ENCODE assay signal across 13 mouse cellular contexts in genomic region chr4:55125738-55126054, GRCm38 (mm10).
DNase-seq lines count a peak whose midpoint lies in the region; ATAC-seq lines count a peak whose summit lies in the region.
"Had no signal": no experiment of that assay in that cellular context is flagged by ENCODE, and none has a peak within 500 bp of the region (broad histone marks: within the 10 kb centered on the region; RNA-seq: fewer than 3 reads in every experiment).

No protein-coding gene starts in this region.

- H3K27me3 ChIP-seq in forebrain, embryonic 13.5 days = no peaks in the 10 kb centered on the region
- H3K27me3 ChIP-seq in forebrain, embryonic 16.5 days (replicated peaks; ENCODE audit: control insufficient read depth, insufficient read depth, low read length) = no peaks in the 10 kb centered on the region
- no peaks in the 10 kb centered on the region for H3K27me3 ChIP-seq in kidney, embryonic 15.5 days
- H3K27me3 ChIP-seq: limb, embryonic 12.5 days; neural tube, embryonic 13.5 days had no signal

- no peak for ATAC-seq in forebrain, embryonic 13.5 days
- no peak for ATAC-seq in forebrain, embryonic 16.5 days
- no peak for ATAC-seq in kidney, embryonic 15.5 days (replicated peaks; ENCODE audit: low FRiP score)
- ATAC-seq: liver, postnatal 0 days; midbrain, embryonic 16.5 days had no signal

- no peaks in the 10 kb centered on the region for H3K36me3 ChIP-seq in forebrain, embryonic 13.5 days (ENCODE audit: poor library complexity, severe bottlenecking)
- H3K36me3 ChIP-seq in forebrain, embryonic 16.5 days (ENCODE audit: control insufficient read depth, insufficient read depth) = no peaks in the 10 kb centered on the region
- H3K36me3 ChIP-seq in kidney, embryonic 15.5 days = no peaks in the 10 kb centered on the region
- H3K36me3 ChIP-seq: limb, embryonic 12.5 days; neural tube, embryonic 13.5 days had no signal

- no peak overlapping the region for H3K9ac ChIP-seq in forebrain, embryonic 13.5 days
- H3K9ac ChIP-seq in forebrain, embryonic 16.5 days (replicated peaks; ENCODE audit: low read depth, low read length) = no peak overlapping the region
- H3K9ac ChIP-seq in kidney, embryonic 15.5 days = no peak overlapping the region
- H3K9ac ChIP-seq: limb, embryonic 12.5 days; liver, postnatal 0 days; neural tube, embryonic 13.5 days had no signal

- 0 out of 2 replicates have a peak overlapping the region, but pooled peaks have one; percentile 5 for H3K4me2 ChIP-seq in forebrain, embryonic 13.5 days
- H3K4me2 ChIP-seq in forebrain, embryonic 16.5 days (ENCODE audit: low read length) = no peak overlapping the region
- peak overlapping the region; percentile 35 for H3K4me2 ChIP-seq in kidney, embryonic 15.5 days
- H3K4me2 ChIP-seq: limb, embryonic 12.5 days; neural tube, embryonic 13.5 days had no signal

- WGBS in forebrain, embryonic 13.5 days = 64% methylated on average over 4 of the region's 4 CpGs
- 60% methylated on average over 4 of the region's 4 CpGs for WGBS in forebrain, embryonic 16.5 days
- 62% methylated on average over 4 of the region's 4 CpGs for WGBS in kidney, embryonic 15.5 days

- H3K27ac ChIP-seq in forebrain, embryonic 13.5 days = no peak overlapping the region
- H3K27ac ChIP-seq in forebrain, embryonic 16.5 days (ENCODE audit: low read length) = no peak overlapping the region
- H3K27ac ChIP-seq in kidney, embryonic 15.5 days = no peak overlapping the region
- H3K27ac ChIP-seq: limb, embryonic 12.5 days; neural tube, embryonic 13.5 days had no signal

- no peak for DNase-seq in kidney, adult 8-10 months
- peak; percentile 11 for DNase-seq in retina, postnatal 1 day
- no peak for DNase-seq in retina, embryonic 14.5 days (ENCODE audit: low spot score)
- DNase-seq in ovary, adult 18-20 months (ENCODE audit: low spot score) = no peak
- DNase-seq in embryo, embryonic 9.5 days (ENCODE audit: extremely low spot score) = no peak
- DNase-seq: cerebellum, adult 18-20 months; liver, postnatal 0 days had no signal

- H3K4me3 ChIP-seq in forebrain, embryonic 13.5 days = no peak overlapping the region
- H3K4me3 ChIP-seq in forebrain, embryonic 16.5 days (replicated peaks; ENCODE audit: low read length) = no peak overlapping the region
- 0 out of 2 replicates have a peak overlapping the region, but pooled peaks have one; percentile 8 for H3K4me3 ChIP-seq in kidney, embryonic 15.5 days (replicated peaks)
- H3K4me3 ChIP-seq: limb, embryonic 12.5 days; neural tube, embryonic 13.5 days had no signal

- peaks cover 10% of the 10 kb centered on the region; the same call in 1 of the 2 replicates for H3K4me1 ChIP-seq in forebrain, embryonic 13.5 days
- peaks cover 5% of the 10 kb centered on the region for H3K4me1 ChIP-seq in forebrain, embryonic 16.5 days (replicated peaks; ENCODE audit: control insufficient read depth, insufficient read depth, low read length)
- peaks cover 9% of the 10 kb centered on the region for H3K4me1 ChIP-seq in kidney, embryonic 15.5 days
- H3K4me1 ChIP-seq: limb, embryonic 12.5 days; neural tube, embryonic 13.5 days had no signal

- H3K9me3 ChIP-seq in forebrain, embryonic 13.5 days (replicated peaks) = no peaks in the 10 kb centered on the region
- no peaks in the 10 kb centered on the region for H3K9me3 ChIP-seq in forebrain, embryonic 16.5 days (ENCODE audit: control insufficient read depth, low read length)
- H3K9me3 ChIP-seq in kidney, embryonic 15.5 days (replicated peaks) = no peaks in the 10 kb centered on the region
- H3K9me3 ChIP-seq: limb, embryonic 12.5 days; neural tube, embryonic 13.5 days had no signal
